Mouse (Mus musculus): ENCODE data around the gene Casp3.
A peak's percentile ranks its signal among the peaks of the same experiment; 100 is the strongest.

Gene Casp3

DNA sequence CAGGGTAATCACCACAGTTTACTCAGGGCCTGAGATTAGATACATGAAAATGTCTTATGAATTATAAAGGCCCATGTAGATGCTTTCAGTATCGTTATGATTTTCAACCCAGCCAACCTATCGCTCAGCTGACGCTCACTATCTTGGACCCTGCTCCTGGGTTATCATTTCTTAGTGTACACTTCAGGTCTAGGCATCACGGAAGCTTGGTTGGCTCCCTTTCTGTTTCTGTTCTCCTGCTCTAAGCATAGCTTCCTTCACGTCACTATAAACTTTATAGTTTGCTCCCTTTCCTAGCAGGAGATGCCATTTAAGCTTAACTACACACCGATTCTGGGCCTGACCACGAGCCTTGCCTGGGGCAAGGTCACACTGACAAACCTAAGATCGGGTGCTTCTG lies 5.5 kb upstream of the Casp3 start:
- DNase-seq, result no peak

DNA sequence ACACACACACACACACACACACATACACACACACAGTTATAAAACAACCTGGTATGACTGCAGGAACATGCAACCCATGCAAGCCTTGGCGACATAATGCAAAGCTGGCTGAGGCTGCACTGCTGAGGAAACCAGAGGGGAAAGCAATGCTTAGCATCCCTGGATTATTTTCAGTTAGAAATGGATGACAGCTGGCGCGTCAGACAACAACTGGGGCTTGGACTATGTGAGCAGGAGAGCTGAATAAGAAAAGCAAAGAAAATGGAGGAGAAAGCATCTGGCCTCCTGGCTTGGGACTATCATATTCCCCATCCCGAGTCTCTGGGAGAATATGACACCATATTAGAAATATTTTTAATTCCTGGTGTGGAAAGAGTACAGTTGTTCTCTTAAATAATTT lies 4.2 kb upstream of the Casp3 start:
- DNase-seq, result no peak

DNA sequence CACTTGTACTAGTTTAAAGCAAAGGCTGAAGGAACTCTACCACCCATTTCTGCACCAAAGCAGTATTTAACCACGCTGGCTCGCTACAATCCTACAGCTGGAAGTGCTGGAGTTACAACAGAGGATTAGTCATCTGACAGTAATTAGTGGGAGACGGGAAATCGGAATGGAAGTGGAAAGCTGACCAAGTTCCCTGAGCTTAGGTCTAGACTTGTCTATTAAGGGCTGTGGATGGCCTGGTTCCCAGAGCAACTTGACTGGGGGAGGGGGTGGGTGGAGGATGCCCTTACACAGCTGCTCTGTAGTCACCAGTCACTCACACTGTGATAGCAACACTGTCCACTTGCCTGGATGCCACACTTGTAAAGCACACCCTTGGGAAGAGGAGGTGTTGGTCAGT lies 3.7 kb upstream of the Casp3 start:
- no peak for DNase-seq

GRCm38 (mm10) chr8:46615936-46616335 lies 1.2 kb upstream of the Casp3 start:
- DNase-seq, result no peak

DNA sequence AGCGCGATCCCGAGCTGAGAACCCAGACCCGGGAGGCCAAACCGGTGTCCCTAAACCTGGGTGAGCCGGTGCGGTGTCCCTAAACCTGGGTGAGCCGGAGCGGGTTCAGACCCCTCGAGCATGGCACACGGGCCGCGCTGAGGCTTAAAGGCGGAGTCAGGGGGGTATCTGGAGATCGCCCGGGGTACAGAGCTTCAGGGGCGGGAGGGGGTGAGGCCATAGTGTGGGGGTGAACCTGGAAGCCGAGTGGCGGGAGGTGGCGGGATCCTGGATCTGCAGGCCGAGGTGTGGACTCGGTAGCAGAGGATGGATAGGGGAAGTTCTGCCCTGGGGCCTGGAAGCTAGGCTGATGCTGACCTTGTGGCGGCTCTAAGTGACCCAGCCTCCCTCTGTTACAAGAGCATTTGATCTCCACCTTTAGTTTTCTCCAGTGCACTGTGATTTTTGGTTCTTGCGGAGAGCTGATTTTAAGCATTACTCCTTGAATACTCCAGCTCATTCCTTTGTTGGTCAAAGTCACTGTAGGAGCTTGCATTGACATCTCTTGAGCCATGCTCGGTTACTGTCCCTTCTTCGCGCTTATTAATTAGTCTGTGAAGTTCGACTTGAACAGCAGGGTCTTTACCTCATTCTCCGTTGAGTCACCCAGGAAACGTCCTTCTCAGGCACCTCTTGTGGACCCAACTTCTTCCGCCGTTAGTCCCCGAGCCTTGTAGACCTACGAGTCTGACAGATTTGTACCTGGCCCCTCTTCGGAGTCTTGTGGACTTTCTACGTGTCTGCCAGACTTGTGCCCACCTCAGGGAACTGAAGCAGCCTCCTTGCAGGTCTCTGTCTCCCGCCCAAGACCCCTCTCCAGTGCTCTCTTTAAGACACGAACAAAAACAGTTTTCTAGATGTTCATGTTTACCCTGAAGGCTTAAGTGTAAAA lies 864 bp downstream of the Casp3 start:
- DNase-seq, result peak; percentile 8

DNA sequence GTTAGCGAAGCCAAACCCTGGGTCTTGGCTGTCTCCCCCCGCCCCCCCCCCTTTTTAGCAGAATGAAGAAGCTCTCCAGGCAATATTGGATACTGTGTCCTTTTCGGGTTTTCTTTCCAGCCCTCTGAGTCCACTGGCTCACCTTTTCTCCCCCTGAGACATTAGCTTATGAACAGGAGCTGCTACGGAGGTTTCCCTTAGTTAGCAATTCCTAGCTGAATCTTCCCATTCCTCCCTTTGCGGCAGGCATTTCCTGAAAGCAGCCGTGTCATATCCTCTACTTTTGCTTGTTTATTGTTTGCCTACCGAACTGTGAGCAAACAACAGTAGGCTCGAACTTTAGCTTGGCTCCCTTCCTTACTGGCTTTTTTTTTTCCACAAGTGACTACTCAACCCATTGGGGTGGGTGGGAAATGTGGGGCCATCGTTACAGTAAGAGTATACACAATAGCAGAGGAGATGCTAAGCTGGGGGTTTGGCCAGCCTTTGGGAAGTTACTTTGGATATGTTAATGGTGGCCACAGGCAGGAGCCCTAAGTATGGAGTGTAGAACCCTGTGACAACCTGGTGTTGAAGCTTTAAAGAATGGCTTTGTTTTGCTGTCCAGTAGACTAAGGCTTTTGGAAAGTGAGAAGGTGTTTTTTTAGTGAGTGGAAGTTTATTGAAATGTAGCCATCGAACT lies 1.7 kb downstream of the Casp3 start:
- no peak for DNase-seq

- no peak for DNase-seq
Observed at GRCm38 (mm10) chr8:46622446-46623270, 5.6 kb downstream of the Casp3 start.

GRCm38 (mm10) chr8:46625166-46625565 lies 8.1 kb downstream of the Casp3 start:
- DNase-seq, result no peak

GRCm38 (mm10) chr8:46626642-46627041 lies 9.6 kb downstream of the Casp3 start:
- no peak for DNase-seq

DNA sequence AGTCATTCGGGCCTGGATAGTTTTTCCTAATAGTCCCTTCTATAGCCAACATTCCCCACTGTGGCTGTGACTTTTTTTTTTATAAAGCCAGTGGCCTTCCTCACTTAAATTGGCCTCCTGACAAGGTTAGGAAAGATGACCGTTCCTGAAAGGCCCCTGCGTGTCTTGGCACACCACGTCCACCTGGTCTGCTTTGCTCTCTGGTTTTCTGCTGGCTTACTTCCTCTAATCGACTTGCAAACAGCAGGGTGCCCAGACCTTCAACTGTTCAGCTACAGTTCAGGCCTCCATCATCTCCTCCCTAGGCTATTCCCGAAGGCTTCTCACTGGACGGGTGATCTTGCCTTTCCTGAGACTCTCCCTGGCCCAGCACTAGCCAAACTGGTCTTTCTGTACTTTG lies 10.8 kb downstream of the Casp3 start:
- DNase-seq, result no peak

GRCm38 (mm10) chr8:46628645-46629044 lies 11.6 kb downstream of the Casp3 start:
- DNase-seq, result no peak

- no peak for DNase-seq
Observed at GRCm38 (mm10) chr8:46630422-46630821, 13.3 kb downstream of the Casp3 start.

DNA sequence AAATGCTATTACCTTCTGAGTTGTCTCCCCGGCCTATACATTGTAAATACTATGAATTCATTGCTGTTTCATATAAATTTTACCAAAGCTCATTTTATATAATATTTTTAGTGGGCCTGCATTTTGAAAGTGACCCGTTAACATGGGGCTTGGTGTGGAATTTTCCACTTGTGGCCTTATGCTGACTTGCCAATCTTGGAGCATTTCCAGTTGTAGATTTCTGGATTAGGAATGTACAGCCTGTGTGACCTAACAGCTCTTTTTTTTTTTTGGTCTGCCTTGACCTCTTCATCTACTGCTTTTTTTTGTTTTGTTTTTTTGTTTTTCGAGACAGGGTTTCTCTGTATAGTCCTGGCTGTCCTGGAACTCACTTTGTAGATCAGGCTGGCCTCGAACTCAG lies 13.8 kb downstream of the Casp3 start:
- no peak for DNase-seq

GRCm38 (mm10) chr8:46639010-46639571 lies 22.0 kb downstream of the Casp3 start:
- peak; percentile 13 for DNase-seq

DNA sequence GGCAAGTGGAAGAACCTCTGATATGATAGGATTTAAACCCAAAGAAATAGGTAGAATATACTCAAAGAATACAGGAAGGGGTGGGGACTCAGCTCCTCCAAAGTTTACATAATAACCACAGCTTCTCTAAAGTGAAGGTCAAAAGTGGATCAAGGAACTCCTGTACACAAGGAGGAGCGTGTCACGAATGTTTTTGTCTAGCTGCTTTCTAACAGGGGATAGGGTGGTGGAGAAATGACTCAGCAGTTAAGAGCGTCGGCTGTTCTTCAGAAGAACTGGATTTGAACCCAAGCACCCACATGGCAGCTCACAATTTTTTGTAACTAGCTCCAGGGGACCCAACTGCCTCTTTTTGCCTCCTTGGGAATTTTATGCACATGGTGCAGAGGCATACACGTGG lies 22.8 kb downstream of the Casp3 start:
- no peak for DNase-seq

DNA sequence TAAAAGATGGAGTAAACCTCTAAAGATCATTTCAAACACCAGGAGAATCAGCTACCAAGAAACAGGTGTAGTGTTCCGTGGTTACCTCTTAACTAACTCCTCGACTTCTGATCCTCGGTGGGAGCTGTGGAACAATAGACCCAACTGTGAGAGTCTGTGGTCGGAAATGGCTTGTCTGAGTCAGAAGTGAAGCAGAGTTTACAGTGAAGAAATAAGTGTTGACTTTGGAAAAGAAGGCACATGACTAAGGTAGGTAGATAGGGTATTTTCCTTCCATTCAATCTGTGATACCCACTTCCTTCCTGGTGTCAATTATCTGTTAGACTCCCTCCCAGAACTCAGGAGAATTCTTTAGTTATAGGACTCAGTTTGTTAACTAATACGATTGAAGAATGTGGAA lies 24.2 kb downstream of the Casp3 start:
- DNase-seq, result no peak

DNA sequence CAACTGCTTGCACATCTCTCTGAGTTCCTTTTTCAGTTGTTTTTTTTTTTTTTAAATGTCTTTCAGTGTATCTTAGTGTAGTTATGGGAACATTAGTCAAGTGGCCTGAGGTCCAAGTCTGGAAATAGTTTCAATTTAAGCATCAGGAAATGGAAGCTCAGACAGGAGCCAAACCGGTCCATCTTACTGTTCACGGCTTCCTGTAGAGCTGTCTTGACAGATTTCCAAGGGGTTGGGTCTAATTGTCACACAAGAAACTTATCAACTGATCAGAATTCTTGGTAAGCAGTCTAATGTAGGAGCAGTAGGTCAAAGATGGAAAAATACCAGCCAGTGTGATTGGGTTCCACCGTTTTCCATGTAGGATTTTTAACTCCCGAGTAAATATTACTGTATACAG lies 31.3 kb downstream of the Casp3 start:
- no peak for DNase-seq

DNA sequence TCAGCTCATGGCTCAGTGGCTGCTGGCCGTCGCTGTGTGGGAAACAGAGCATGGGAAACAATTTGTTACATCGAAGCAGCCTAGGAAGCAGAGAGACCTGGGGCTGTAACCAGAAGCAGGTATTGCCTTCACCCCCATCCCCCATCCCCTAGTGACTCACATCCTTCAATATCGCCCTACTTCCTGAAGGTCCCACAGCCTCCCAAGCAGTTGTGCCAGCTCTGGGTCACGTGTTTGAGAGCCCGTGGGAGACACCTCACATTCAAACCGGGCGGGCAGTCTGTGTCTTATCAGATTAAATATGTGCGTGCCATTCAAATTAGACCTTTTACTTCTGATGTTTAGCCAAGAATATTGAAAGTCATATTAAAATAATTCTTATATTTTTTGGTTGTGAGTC lies 34.8 kb downstream of the Casp3 start:
- no peak for DNase-seq

GRCm38 (mm10) chr8:46655919-46656318 lies 38.8 kb downstream of the Casp3 start:
- no peak for DNase-seq

GRCm38 (mm10) chr8:46671496-46671895 lies 54.4 kb downstream of the Casp3 start:
- peak; percentile 67 for DNase-seq

- DNase-seq, result no peak
Observed at GRCm38 (mm10) chr8:46680671-46681365, 63.7 kb downstream of the Casp3 start.

GRCm38 (mm10) chr8:46686664-46687336 lies 69.7 kb downstream of the Casp3 start:
- DNase-seq, result peak; percentile 87

Data from right cerebral cortex, postnatal 4 days (tissue).